Mouse (Mus musculus): ENCODE data around the gene D630045J12Rik. TPM values are rescaled to one million over a fixed set of nuclear protein-coding genes. Genes with fewer than 3 reads are reported as not detected.
A peak's percentile ranks its signal among the peaks of the same experiment; 100 is the strongest.

The D630045J12Rik gene
- polyA plus RNA-seq, 1 experiment from 2014 or later: 12.6 TPM

GRCm38 (mm10) chr6:38149483-38149882, 104.3 kb downstream of the D630045J12Rik start:
- H3K36me3 ChIP-seq: peaks cover 58% of the 10 kb centered on the region
- no peaks in the 10 kb centered on the region; the same call in 1 of the 2 replicates for H3K4me1 ChIP-seq
- no peak overlapping the region for H3K9ac ChIP-seq (replicated peaks)
- H3K27ac ChIP-seq (replicated peaks): no peak overlapping the region
- no peak for ATAC-seq (ENCODE audit: low FRiP score)
- 92% methylated on average over 19 of the region's 19 CpGs for WGBS
- no peaks in the 10 kb centered on the region for H3K27me3 ChIP-seq (replicated peaks)
- no peak overlapping the region for H3K4me3 ChIP-seq (replicated peaks)
- H3K9me3 ChIP-seq (replicated peaks): no peaks in the 10 kb centered on the region
- H3K4me2 ChIP-seq: no peak overlapping the region

- H3K4me2 ChIP-seq: no peak overlapping the region
- H3K27me3 ChIP-seq (replicated peaks): no peaks in the 10 kb centered on the region
- H3K4me3 ChIP-seq (replicated peaks): no peak overlapping the region
- no peaks in the 10 kb centered on the region for H3K9me3 ChIP-seq (replicated peaks)
- H3K27ac ChIP-seq (replicated peaks): no peak overlapping the region
- 92% methylated on average over 10 of the region's 10 CpGs for WGBS
- H3K4me1 ChIP-seq: peaks cover 5% of the 10 kb centered on the region; the same call in 1 of the 2 replicates
- no peak for ATAC-seq (ENCODE audit: low FRiP score)
- H3K36me3 ChIP-seq: peaks cover 64% of the 10 kb centered on the region
- H3K9ac ChIP-seq (replicated peaks): no peak overlapping the region
Observed at GRCm38 (mm10) chr6:38148626-38149025, 105.2 kb downstream of the D630045J12Rik start.

- no peak overlapping the region for H3K27ac ChIP-seq (replicated peaks)
Observed at GRCm38 (mm10) chr6:38147301-38147700, 106.5 kb downstream of the D630045J12Rik start.

GRCm38 (mm10) chr6:38145463-38146065, 108.2 kb downstream of the D630045J12Rik start:
- no peak for ATAC-seq (ENCODE audit: low FRiP score)
- H3K27ac ChIP-seq (replicated peaks): peak overlapping the region; percentile 48; the same call in 1 of the 2 replicates
- no peaks in the 10 kb centered on the region for H3K9me3 ChIP-seq (replicated peaks)
- no peak overlapping the region for H3K4me2 ChIP-seq
- peaks cover 5% of the 10 kb centered on the region; the same call in 1 of the 2 replicates for H3K4me1 ChIP-seq
- H3K27me3 ChIP-seq (replicated peaks): no peaks in the 10 kb centered on the region
- 68% methylated on average over 8 of the region's 8 CpGs for WGBS
- H3K4me3 ChIP-seq (replicated peaks): no peak overlapping the region
- peaks cover 69% of the 10 kb centered on the region for H3K36me3 ChIP-seq
- no peak overlapping the region for H3K9ac ChIP-seq (replicated peaks)

More at GRCm38 (mm10) chr6:38147301-38147700, 106.5 kb downstream of the D630045J12Rik start:
- Histone ChIP-seq H3K27me3 (replicated peaks) (no peaks in the 10 kb centered on the region), H3K9ac (replicated peaks) (no peak overlapping the region), H3K4me3 (replicated peaks) (no peak overlapping the region), H3K4me2 (no peak overlapping the region), H3K4me1 (peaks cover 5% of the 10 kb centered on the region; the same call in 1 of the 2 replicates), H3K9me3 (replicated peaks) (no peaks in the 10 kb centered on the region), H3K36me3 (peaks cover 66% of the 10 kb centered on the region)
- ATAC-seq (ENCODE audit: low FRiP score): no peak
- WGBS: 95% methylated on average over 5 of the region's 5 CpGs

- H3K4me2 ChIP-seq: no peak overlapping the region
- peak overlapping the region; percentile 48 for H3K27ac ChIP-seq (replicated peaks)
- no peak for ATAC-seq (ENCODE audit: low FRiP score)
- H3K9me3 ChIP-seq (replicated peaks): no peaks in the 10 kb centered on the region
- H3K9ac ChIP-seq (replicated peaks): no peak overlapping the region
- WGBS: 51% methylated on average over 9 of the region's 9 CpGs
- peaks cover 67% of the 10 kb centered on the region for H3K36me3 ChIP-seq
- no peaks in the 10 kb centered on the region for H3K27me3 ChIP-seq (replicated peaks)
- H3K4me1 ChIP-seq: peaks cover 5% of the 10 kb centered on the region; the same call in 1 of the 2 replicates
- no peak overlapping the region for H3K4me3 ChIP-seq (replicated peaks)
Observed at GRCm38 (mm10) chr6:38144161-38144998, 109.4 kb downstream of the D630045J12Rik start.

GRCm38 (mm10) chr6:38140402-38140801, 113.4 kb downstream of the D630045J12Rik start:
- Histone ChIP-seq H3K27ac (replicated peaks) (no peak overlapping the region), H3K9ac (replicated peaks) (no peak overlapping the region), H3K4me3 (replicated peaks) (no peak overlapping the region), H3K36me3 (peaks cover 56% of the 10 kb centered on the region), H3K4me2 (no peak overlapping the region), H3K4me1 (peaks cover 5% of the 10 kb centered on the region; the same call in 1 of the 2 replicates), H3K9me3 (replicated peaks) (no peaks in the 10 kb centered on the region), H3K27me3 (replicated peaks) (no peaks in the 10 kb centered on the region)
- 94% methylated on average over 9 of the region's 9 CpGs for WGBS
- no peak for ATAC-seq (ENCODE audit: low FRiP score)

GRCm38 (mm10) chr6:38139086-38139485, 114.7 kb downstream of the D630045J12Rik start:
- H3K9me3 ChIP-seq (replicated peaks): no peaks in the 10 kb centered on the region
- no peak overlapping the region for H3K27ac ChIP-seq (replicated peaks)
- H3K9ac ChIP-seq (replicated peaks): no peak overlapping the region
- no peak overlapping the region for H3K4me3 ChIP-seq (replicated peaks)
- no peaks in the 10 kb centered on the region for H3K27me3 ChIP-seq (replicated peaks)
- WGBS: 90% methylated on average over 3 of the region's 3 CpGs
- ATAC-seq (ENCODE audit: low FRiP score): no peak
- H3K4me1 ChIP-seq: peaks cover 1% of the 10 kb centered on the region; the same call in 1 of the 2 replicates
- peaks cover 57% of the 10 kb centered on the region for H3K36me3 ChIP-seq
- no peak overlapping the region for H3K4me2 ChIP-seq

- 89% methylated on average over 8 of the region's 8 CpGs for WGBS
Observed at GRCm38 (mm10) chr6:38134806-38135559, 118.8 kb downstream of the D630045J12Rik start.

GRCm38 (mm10) chr6:38131801-38132231, 122.0 kb downstream of the D630045J12Rik start:
- WGBS: 78% methylated on average over 4 of the region's 4 CpGs
- H3K27me3 ChIP-seq (replicated peaks): no peaks in the 10 kb centered on the region
- H3K36me3 ChIP-seq: peaks cover 78% of the 10 kb centered on the region
- no peak overlapping the region for H3K9ac ChIP-seq (replicated peaks)
- H3K4me1 ChIP-seq: no peaks in the 10 kb centered on the region
- no peaks in the 10 kb centered on the region for H3K9me3 ChIP-seq (replicated peaks)
- 0 out of 2 replicates have a peak overlapping the region, but pooled peaks have one; percentile 1 for H3K27ac ChIP-seq (replicated peaks)
- no peak overlapping the region for H3K4me2 ChIP-seq
- ATAC-seq (ENCODE audit: low FRiP score): no peak
- no peak overlapping the region for H3K4me3 ChIP-seq (replicated peaks)

More at GRCm38 (mm10) chr6:38134806-38135559, 118.8 kb downstream of the D630045J12Rik start:
- ATAC-seq (ENCODE audit: low FRiP score): no peak
- H3K9ac ChIP-seq (replicated peaks): no peak overlapping the region
- no peaks in the 10 kb centered on the region for H3K9me3 ChIP-seq (replicated peaks)
- H3K4me1 ChIP-seq: no peaks in the 10 kb centered on the region
- H3K36me3 ChIP-seq: peaks cover 68% of the 10 kb centered on the region
- no peak overlapping the region for H3K4me3 ChIP-seq (replicated peaks)
- no peak overlapping the region for H3K27ac ChIP-seq (replicated peaks)
- H3K4me2 ChIP-seq: no peak overlapping the region
- no peaks in the 10 kb centered on the region for H3K27me3 ChIP-seq (replicated peaks)

- Histone ChIP-seq H3K36me3 (peaks cover 79% of the 10 kb centered on the region), H3K9me3 (replicated peaks) (no peaks in the 10 kb centered on the region), H3K4me3 (replicated peaks) (no peak overlapping the region), H3K4me1 (no peaks in the 10 kb centered on the region), H3K27me3 (replicated peaks) (no peaks in the 10 kb centered on the region), H3K27ac (replicated peaks) (no peak overlapping the region), H3K4me2 (no peak overlapping the region), H3K9ac (replicated peaks) (no peak overlapping the region)
- 99% methylated on average over 5 of the region's 5 CpGs for WGBS
- ATAC-seq (ENCODE audit: low FRiP score): no peak
Observed at GRCm38 (mm10) chr6:38129883-38130282, 123.9 kb downstream of the D630045J12Rik start.

GRCm38 (mm10) chr6:38128115-38128514, 125.7 kb downstream of the D630045J12Rik start:
- no peak overlapping the region for H3K4me2 ChIP-seq
- H3K27ac ChIP-seq (replicated peaks): no peak overlapping the region
- ATAC-seq (ENCODE audit: low FRiP score): no peak
- no peaks in the 10 kb centered on the region for H3K9me3 ChIP-seq (replicated peaks)
- WGBS: 86% methylated on average over 14 of the region's 14 CpGs
- no peak overlapping the region for H3K9ac ChIP-seq (replicated peaks)
- H3K4me3 ChIP-seq (replicated peaks): no peak overlapping the region
- no peaks in the 10 kb centered on the region for H3K4me1 ChIP-seq
- H3K27me3 ChIP-seq (replicated peaks): no peaks in the 10 kb centered on the region
- H3K36me3 ChIP-seq: peaks cover 81% of the 10 kb centered on the region

Data from neural tube, embryonic 15.5 days (tissue).